Mouse (Mus musculus) heart, embryonic 16.5 days (tissue): ENCODE results near the gene Adora1. TPM values are rescaled to one million over a fixed set of nuclear protein-coding genes. Genes with fewer than 3 reads are reported as not detected.
A peak's percentile ranks its signal among the peaks of the same experiment; 100 is the strongest.

Source experiments
- ATAC-seq: fragments of 200-750 bp; cut with Nextera tagmentation; replicated peaks from 2 replicates; pipeline ENCODE4 v1.8.0; 2017; ENCODE audit warnings: moderate number of reproducible peaks; ENCODE audit not compliant: insufficient read depth, low FRiP score; ENCODE audit errors: extremely low read depth
- H3K27ac ChIP-seq: fragments of 300-500 bp; sonication (generic); 2 replicates; pipeline ENCODE4 v1.5.1; 2014; ENCODE audit warnings: mild to moderate bottlenecking, low read length, control low read depth, moderate library complexity
- H3K27me3 ChIP-seq: fragments of 300-500 bp; sonication (generic); 2 replicates; pipeline ENCODE4 v1.6.1; 2014; ENCODE audit warnings: low read length, mixed read lengths; ENCODE audit not compliant: control insufficient read depth, insufficient read depth
- H3K36me3 ChIP-seq: fragments of 300-500 bp; sonication (generic); 2 replicates; pipeline ENCODE4 v1.6.1; 2014; ENCODE audit not compliant: control insufficient read depth, insufficient read depth
- H3K4me1 ChIP-seq: fragments of 300-500 bp; sonication (generic); 2 replicates; pipeline ENCODE4 v1.6.1; 2014; ENCODE audit warnings: low read length, mixed read lengths; ENCODE audit not compliant: control insufficient read depth, insufficient read depth
- H3K4me2 ChIP-seq: fragments of 300-500 bp; sonication (generic); 2 replicates; pipeline ENCODE4 v1.6.1; 2014; ENCODE audit warnings: low read depth, mild to moderate bottlenecking, control low read depth, low read length
- H3K4me3 ChIP-seq: fragments of 300-500 bp; sonication (generic); 2 replicates; pipeline ENCODE4 v1.5.1; 2014; ENCODE audit warnings: mild to moderate bottlenecking, control low read depth, low read length
- H3K9ac ChIP-seq: fragments of 300-500 bp; sonication (generic); 2 replicates; pipeline ENCODE4 v1.6.1; 2014; ENCODE audit warnings: low read length, control low read depth
- H3K9me3 ChIP-seq: fragments of 300-500 bp; sonication (generic); replicated peaks from 2 replicates; pipeline ENCODE4 v1.6.1; 2016; ENCODE audit warnings: low read length; ENCODE audit not compliant: control insufficient read depth
- WGBS: fragments of 180-500 bp; shearing (Covaris S2); extraction: QIAGEN DNeasy Blood & Tissue Kit; methylation state at CpG from one replicate; pipeline ENCODE4 v1.1.7; 2014; 5-methylcytosine and 5-hydroxymethylcytosine counted together
- polyA plus RNA-seq: library from polyadenylated mRNA; unstranded; fragments of >200 nt; fragmentation: Nextera tagmentation; extraction: Ambion mirVana; gene quantifications from 2 replicates; pipeline ENCODE4 v1.2.1, GENCODE M21; 2015

The Adora1 gene
- polyA plus RNA-seq, 1 experiment from 2014 or later, result 30.0 TPM

DNA sequence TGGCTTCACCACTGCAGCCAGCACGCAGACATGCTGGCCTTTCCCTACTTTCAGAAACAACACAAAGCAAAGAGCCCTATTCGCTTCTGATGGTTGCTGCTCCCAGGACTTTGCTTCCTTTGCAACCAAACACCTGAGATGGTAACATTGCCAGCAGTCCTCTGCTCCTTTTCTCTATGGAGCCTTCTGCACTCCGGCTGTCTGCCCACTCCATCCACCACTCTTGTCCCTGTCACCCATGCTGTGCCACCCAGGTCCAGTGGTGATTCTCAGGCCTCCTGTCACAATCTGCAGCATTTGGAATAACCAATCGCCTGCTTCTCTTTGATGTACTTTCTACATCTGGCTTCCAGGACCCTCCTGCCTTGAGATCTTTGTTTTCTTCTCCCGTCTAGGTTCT, 9.9 kb downstream of the Adora1 start:
- H3K27ac ChIP-seq, result no peak overlapping the region
- H3K27me3 ChIP-seq, result no peaks in the 10 kb centered on the region
- H3K36me3 ChIP-seq, result no peaks in the 10 kb centered on the region
- H3K4me1 ChIP-seq, result peaks cover 20% of the 10 kb centered on the region
- no peak overlapping the region for H3K9ac ChIP-seq
- H3K4me3 ChIP-seq, result no peak overlapping the region
- 84% methylated on average over 5 of the region's 5 CpGs for WGBS
- H3K9me3 ChIP-seq, result no peaks in the 10 kb centered on the region
- H3K4me2 ChIP-seq, result no peak overlapping the region
- ATAC-seq, result no peak

- Histone ChIP-seq H3K4me1 (peaks cover 17% of the 10 kb centered on the region), H3K4me2 (no peak overlapping the region), H3K9ac (no peak overlapping the region), H3K27ac (no peak overlapping the region), H3K4me3 (no peak overlapping the region), H3K9me3 (no peaks in the 10 kb centered on the region), H3K27me3 (no peaks in the 10 kb centered on the region), H3K36me3 (no peaks in the 10 kb centered on the region)
- no peak for ATAC-seq
- whole genome bisulfite sequencing, result 83% methylated on average over 12 of the region's 12 CpGs
Measured at GRCm38 (mm10) chr1:134224649-134225227, 10.5 kb downstream of the Adora1 start.

GRCm38 (mm10) chr1:134222122-134223055, 12.8 kb downstream of the Adora1 start:
- H3K27me3 ChIP-seq, result no peaks in the 10 kb centered on the region
- H3K4me1 ChIP-seq, result peaks cover 20% of the 10 kb centered on the region
- no peaks in the 10 kb centered on the region for H3K9me3 ChIP-seq
- ATAC-seq, result peak; percentile 93
- WGBS, result 22% methylated on average over 8 of the region's 8 CpGs
- H3K36me3 ChIP-seq, result no peaks in the 10 kb centered on the region
- no peak overlapping the region for H3K4me3 ChIP-seq
- H3K27ac ChIP-seq, result peak overlapping the region; percentile 87
- peak overlapping the region; percentile 8; the same call in 1 of the 2 replicates for H3K4me2 ChIP-seq
- H3K9ac ChIP-seq, result 0 out of 2 replicates have a peak overlapping the region, but pooled peaks have one; percentile 46

DNA sequence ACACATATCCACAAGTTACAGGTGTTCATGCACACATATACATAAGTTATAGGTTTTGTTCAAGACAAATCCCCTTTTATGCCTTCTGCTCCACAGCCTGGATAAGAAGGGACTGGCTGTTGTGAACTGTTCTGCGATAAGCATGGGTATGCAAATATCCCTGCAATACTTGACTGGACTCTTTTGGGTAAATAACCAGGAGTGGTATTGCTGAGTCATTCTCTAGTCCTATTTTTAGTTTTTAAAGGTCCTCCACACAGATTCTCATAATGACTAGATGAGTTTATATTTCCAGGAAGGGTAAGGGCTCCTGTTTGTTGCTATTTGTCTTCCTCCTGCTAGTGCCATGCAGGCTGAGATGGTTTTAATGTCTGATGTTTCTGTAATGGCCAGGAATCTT, 14.1 kb downstream of the Adora1 start:
- Histone ChIP-seq H3K9ac (no peak overlapping the region), H3K27ac (no peak overlapping the region), H3K4me1 (peaks cover 23% of the 10 kb centered on the region), H3K4me3 (no peak overlapping the region), H3K27me3 (no peaks in the 10 kb centered on the region), H3K9me3 (no peaks in the 10 kb centered on the region), H3K36me3 (no peaks in the 10 kb centered on the region), H3K4me2 (no peak overlapping the region)
- no peak for ATAC-seq
- WGBS, result 61% methylated on average over 1 of the region's 1 CpGs

DNA sequence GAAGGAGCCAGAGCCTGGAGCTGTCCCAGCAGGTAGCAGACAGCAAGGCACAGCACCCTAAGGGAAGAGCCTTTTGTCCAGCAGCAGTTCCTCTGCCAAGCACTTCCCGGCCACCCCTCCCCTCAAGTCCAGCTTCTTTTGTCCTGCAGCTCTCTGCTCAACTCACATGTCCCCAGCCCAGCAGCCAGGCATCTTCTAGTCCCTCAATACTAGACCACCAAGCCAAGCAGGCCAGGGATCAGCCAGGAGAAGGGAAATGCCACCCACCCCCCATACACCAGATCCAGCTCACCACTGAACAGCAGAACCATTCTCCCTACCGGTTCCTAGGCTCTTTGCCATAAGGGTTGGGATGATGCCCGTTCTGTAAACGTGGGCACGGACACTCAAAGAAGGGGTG, 15.6 kb downstream of the Adora1 start:
- Histone ChIP-seq H3K4me3 (no peak overlapping the region), H3K9me3 (no peaks in the 10 kb centered on the region), H3K4me1 (peaks cover 27% of the 10 kb centered on the region), H3K9ac (no peak overlapping the region), H3K27ac (no peak overlapping the region), H3K4me2 (no peak overlapping the region), H3K36me3 (no peaks in the 10 kb centered on the region), H3K27me3 (no peaks in the 10 kb centered on the region)
- 82% methylated on average over 5 of the region's 5 CpGs for WGBS
- no peak for ATAC-seq

DNA sequence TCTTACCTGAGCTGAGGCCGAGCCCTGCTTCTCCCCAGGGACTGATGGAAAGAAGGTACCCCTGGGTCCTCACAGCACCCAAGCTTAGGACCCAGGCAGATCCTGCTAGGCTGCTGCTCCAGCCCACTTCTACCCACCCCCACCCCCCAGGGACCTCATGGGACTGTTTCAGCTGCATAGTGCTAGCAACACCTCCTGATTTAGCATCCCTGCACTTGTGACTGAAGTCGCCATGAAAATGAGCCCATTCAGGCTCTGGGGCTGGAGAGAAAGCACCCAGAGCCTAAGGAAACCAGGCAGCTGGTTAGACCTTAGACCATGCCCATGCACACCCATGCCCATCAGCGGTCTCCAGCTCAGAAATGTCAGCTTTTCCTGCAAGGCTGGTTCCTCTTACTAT, 17.3 kb downstream of the Adora1 start:
- no peak for ATAC-seq
- Histone ChIP-seq H3K4me3 (no peak overlapping the region), H3K9me3 (no peaks in the 10 kb centered on the region), H3K4me1 (peaks cover 27% of the 10 kb centered on the region), H3K4me2 (no peak overlapping the region), H3K27ac (no peak overlapping the region), H3K9ac (no peak overlapping the region), H3K36me3 (no peaks in the 10 kb centered on the region), H3K27me3 (no peaks in the 10 kb centered on the region)
- 72% methylated on average over 3 of the region's 3 CpGs for WGBS

DNA sequence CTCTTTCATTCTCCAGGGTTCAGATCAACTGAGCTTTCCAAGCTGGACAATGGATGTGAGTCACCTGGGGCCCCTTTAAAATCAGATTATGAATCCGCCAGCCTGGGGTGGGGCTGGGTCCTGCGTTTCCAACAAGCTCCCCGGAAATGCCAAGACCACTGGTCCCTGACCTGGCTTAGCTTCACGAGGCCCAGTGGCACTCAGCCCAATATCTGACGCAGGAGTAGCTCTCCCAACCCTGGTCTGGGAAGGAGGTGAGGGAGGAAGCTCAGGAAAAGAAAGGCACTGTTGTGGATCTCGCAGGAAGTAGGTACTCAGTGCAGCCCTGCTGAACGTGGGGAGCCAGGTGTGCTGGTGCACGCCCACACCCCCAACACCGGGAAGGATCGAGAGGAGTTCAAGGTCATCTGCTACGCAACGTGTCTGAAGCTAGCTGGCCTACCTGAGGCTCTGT, 18.2 kb downstream of the Adora1 start:
- no peak overlapping the region for H3K9ac ChIP-seq
- no peaks in the 10 kb centered on the region for H3K36me3 ChIP-seq
- WGBS, result 55% methylated on average over 12 of the region's 12 CpGs
- H3K27ac ChIP-seq, result no peak overlapping the region
- ATAC-seq, result no peak
- no peak overlapping the region for H3K4me2 ChIP-seq
- no peaks in the 10 kb centered on the region for H3K9me3 ChIP-seq
- no peaks in the 10 kb centered on the region for H3K27me3 ChIP-seq
- peaks cover 21% of the 10 kb centered on the region for H3K4me1 ChIP-seq
- no peak overlapping the region for H3K4me3 ChIP-seq

GRCm38 (mm10) chr1:134216629-134216971, 18.6 kb downstream of the Adora1 start:
- WGBS, result 91% methylated on average over 2 of the region's 2 CpGs
- Histone ChIP-seq H3K9me3 (no peaks in the 10 kb centered on the region), H3K27me3 (no peaks in the 10 kb centered on the region), H3K4me3 (no peak overlapping the region), H3K27ac (no peak overlapping the region), H3K4me2 (no peak overlapping the region), H3K4me1 (peaks cover 19% of the 10 kb centered on the region), H3K9ac (no peak overlapping the region), H3K36me3 (no peaks in the 10 kb centered on the region)
- no peak for ATAC-seq
